Mouse (Mus musculus) G1E (cell line): Measurements from ENCODE around the gene Abca1.

Source experiments
- CTCF ChIP-seq: IDR thresholded peaks from 2 replicates; pipeline ENCODE4 v1.5.1; 2012; ENCODE audit warnings: low read depth, low read length, inconsistent platforms, mixed read lengths
- GATA1 ChIP-seq: IDR thresholded peaks from 2 replicates; pipeline ENCODE4 v1.6.1; 2012; ENCODE audit warnings: borderline replicate concordance, low read length, inconsistent platforms, mixed read lengths
- GATA2 ChIP-seq: IDR thresholded peaks from 2 replicates; pipeline ENCODE4 v1.6.1; 2012; ENCODE audit warnings: low read depth, low read length, inconsistent platforms, borderline replicate concordance

- TF ChIP-seq CTCF (no peak), GATA1 (no peak), GATA2 (no peak)
Measured at GRCm38 (mm10) chr4:53150516-53150915, 9.2 kb downstream of the Abca1 start.
